Mouse (Mus musculus) adrenal gland, adult 10 weeks (tissue): ENCODE data around the gene Nps. TPM values are rescaled to one million over a fixed set of nuclear protein-coding genes. Genes with fewer than 3 reads are reported as not detected.

Experiments
- polyA plus RNA-seq: library from polyadenylated mRNA; stranded (reverse); fragments of 350-450 nt; fragmentation: Illumina TruSeq; extraction: RNeasy Lipid Tissue Mini Kit (QIAGEN cat#74804); gene quantifications from one replicate; pipeline ENCODE4 v1.2.3, GENCODE M21; 2014; ENCODE audit warnings: low read depth, low replicate concordance

Nps gene
- polyA plus RNA-seq: not detected

DNA sequence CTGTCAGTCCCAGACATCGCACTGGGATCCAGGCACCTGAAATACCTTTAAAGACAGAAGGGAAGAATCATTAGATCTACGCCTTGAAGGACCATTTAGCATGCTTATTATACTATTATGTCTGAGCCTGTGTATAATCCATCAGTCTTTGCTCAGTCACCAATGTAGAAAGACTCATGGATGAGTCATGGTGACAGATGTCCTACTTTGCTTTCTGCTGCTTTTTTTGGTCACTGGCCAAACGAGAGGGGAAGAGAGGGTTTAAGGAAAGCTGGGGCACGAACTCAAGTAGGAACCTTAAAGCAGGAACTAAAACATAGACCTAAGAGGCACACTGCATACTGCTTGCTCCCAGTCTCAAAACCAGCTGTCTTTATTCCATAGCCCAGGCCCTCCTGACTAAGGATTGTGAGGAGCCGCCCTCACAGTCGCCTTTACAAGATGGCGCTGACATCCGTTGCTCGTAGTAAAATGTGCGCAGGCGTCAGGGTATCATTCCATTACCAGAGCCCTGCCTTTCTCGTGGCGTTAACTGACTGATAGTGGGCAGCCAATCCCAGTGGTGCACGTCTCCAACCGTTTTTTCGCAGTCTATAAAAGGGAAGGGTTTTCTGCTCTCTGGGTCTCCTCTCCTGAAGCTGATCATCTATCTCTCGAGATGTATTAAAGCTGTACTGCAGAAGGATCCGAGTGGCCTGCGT is at the start of gene Nps:
Nps (plus strand) TSS at position 651 of the 701 bp plus-strand sequence.

Other genes with a start within 250 kb of the Nps start
- not detected for gene Foxi2, start 151.6 kb downstream of the Nps start, polyA plus RNA-seq